Mouse (Mus musculus): ENCODE results near the gene E130116L18Rik.

- TF ChIP-seq CTCF (IDR thresholded peaks at IDR 0.05; ENCODE audit: extremely low read depth, insufficient read length, insufficient replicate concordance, low read depth, low read length) (no peak), POLR2A (IDR thresholded peaks at IDR 0.05; ENCODE audit: low read depth, low read length) (no peak)
Observed at GRCm38 (mm10) chr5:25252825-25253544, 30.0 kb upstream of the E130116L18Rik start.

All from small intestine, adult 2 months (tissue).